Mouse (Mus musculus): Measurements from ENCODE around the gene Filip1l. TPM values are rescaled to one million over a fixed set of nuclear protein-coding genes. Genes with fewer than 3 reads are reported as not detected.

The Filip1l gene
- polyA plus RNA-seq, 1 experiment from 2014 or later, result 32.1 TPM

GRCm38 (mm10) chr16:57317127-57317526 lies 35.8 kb upstream of the Filip1l start:
- WGBS, result 74% methylated on average over 4 of the region's 4 CpGs
- H3K4me1 ChIP-seq (replicated peaks; ENCODE audit: control insufficient read depth, insufficient read depth, low read length), result no peaks in the 10 kb centered on the region; the same call in 1 of the 2 replicates
- no peak for TF ChIP-seq CTCF (IDR thresholded peaks at IDR 0.05; ENCODE audit: low read depth)
- H3K4me3 ChIP-seq (ENCODE audit: low read depth, low read length), result no peak overlapping the region
- H3K36me3 ChIP-seq (ENCODE audit: control insufficient read depth, insufficient read depth), result 0 out of 2 replicates have a peak, but pooled peaks cover 3% of the 10 kb centered on the region
- no peak overlapping the region for H3K27ac ChIP-seq (ENCODE audit: low read depth, low read length)
- no peaks in the 10 kb centered on the region for H3K27me3 ChIP-seq (replicated peaks; ENCODE audit: control insufficient read depth, insufficient read depth, low read length)
- no peak for ATAC-seq
- H3K9ac ChIP-seq (ENCODE audit: low read depth, low read length), result no peak overlapping the region
- no peaks in the 10 kb centered on the region for H3K9me3 ChIP-seq (ENCODE audit: control insufficient read depth)
- no peak overlapping the region for H3K4me2 ChIP-seq (replicated peaks; ENCODE audit: low read depth)

DNA sequence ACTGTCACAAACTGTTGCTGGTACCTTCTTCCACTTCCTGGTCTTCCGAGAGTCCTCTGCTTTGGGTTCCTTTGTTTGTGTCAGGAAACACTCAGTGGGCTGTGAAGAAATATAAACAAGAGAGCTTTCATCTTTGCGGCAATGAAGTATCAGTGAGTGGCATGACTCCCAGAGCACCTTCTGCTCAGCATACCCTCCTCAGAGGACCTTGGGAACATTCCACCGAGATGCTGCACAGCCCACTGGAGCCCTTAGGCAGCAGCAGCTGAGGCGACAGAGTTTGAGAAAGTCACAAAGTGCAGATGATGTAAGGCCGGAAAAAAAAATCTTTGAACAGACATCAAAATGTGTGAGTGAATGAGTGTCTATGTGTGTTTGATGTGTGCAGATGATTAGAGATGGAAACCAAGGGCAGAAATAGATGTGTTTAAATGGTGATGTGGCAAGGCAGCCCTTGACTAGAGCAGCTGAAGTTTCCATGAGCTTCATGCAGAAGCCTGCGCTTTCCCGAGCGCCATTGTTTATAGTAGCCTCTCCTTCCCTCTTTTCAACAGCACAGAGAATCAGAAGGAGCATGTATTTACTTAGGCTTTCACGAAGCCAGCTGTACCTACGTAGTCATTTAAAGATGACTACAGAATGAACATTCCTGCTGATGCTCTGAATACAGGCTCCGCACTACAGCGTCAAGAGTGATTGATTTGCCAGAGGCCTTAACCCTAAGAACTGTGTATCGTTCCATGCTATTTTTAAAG lies 34.8 kb upstream of the Filip1l start:
- H3K9me3 ChIP-seq (ENCODE audit: control insufficient read depth), result no peaks in the 10 kb centered on the region
- no peak overlapping the region for H3K4me3 ChIP-seq (ENCODE audit: low read depth, low read length)
- no peaks in the 10 kb centered on the region; the same call in 1 of the 2 replicates for H3K4me1 ChIP-seq (replicated peaks; ENCODE audit: control insufficient read depth, insufficient read depth, low read length)
- no peak overlapping the region for H3K4me2 ChIP-seq (replicated peaks; ENCODE audit: low read depth)
- H3K27me3 ChIP-seq (replicated peaks; ENCODE audit: control insufficient read depth, insufficient read depth, low read length), result no peaks in the 10 kb centered on the region
- peak overlapping the region; percentile 35; the same call in 1 of the 2 replicates for H3K27ac ChIP-seq (ENCODE audit: low read depth, low read length)
- H3K9ac ChIP-seq (ENCODE audit: low read depth, low read length), result no peak overlapping the region
- ATAC-seq, result no peak
- TF ChIP-seq CTCF (IDR thresholded peaks at IDR 0.05; ENCODE audit: low read depth), result no peak
- 0 out of 2 replicates have a peak, but pooled peaks cover 3% of the 10 kb centered on the region for H3K36me3 ChIP-seq (ENCODE audit: control insufficient read depth, insufficient read depth)
- 46% methylated on average over 13 of the region's 13 CpGs for WGBS

- H3K36me3 ChIP-seq (ENCODE audit: control insufficient read depth, insufficient read depth), result 0 out of 2 replicates have a peak, but pooled peaks cover 3% of the 10 kb centered on the region
- H3K4me3 ChIP-seq (ENCODE audit: low read depth, low read length), result no peak overlapping the region
- no peak overlapping the region for H3K27ac ChIP-seq (ENCODE audit: low read depth, low read length)
- 72% methylated on average over 8 of the region's 8 CpGs for WGBS
- H3K4me2 ChIP-seq (replicated peaks; ENCODE audit: low read depth), result no peak overlapping the region
- H3K4me1 ChIP-seq (replicated peaks; ENCODE audit: control insufficient read depth, insufficient read depth, low read length), result no peaks in the 10 kb centered on the region; the same call in 1 of the 2 replicates
- H3K9ac ChIP-seq (ENCODE audit: low read depth, low read length), result no peak overlapping the region
- H3K27me3 ChIP-seq (replicated peaks; ENCODE audit: control insufficient read depth, insufficient read depth, low read length), result no peaks in the 10 kb centered on the region
- no peak for ATAC-seq
- no peak for TF ChIP-seq CTCF (IDR thresholded peaks at IDR 0.05; ENCODE audit: low read depth)
- no peaks in the 10 kb centered on the region for H3K9me3 ChIP-seq (ENCODE audit: control insufficient read depth)
These were observed 34.2 kb upstream of the Filip1l start for GRCm38 (mm10) chr16:57318637-57319125.

DNA sequence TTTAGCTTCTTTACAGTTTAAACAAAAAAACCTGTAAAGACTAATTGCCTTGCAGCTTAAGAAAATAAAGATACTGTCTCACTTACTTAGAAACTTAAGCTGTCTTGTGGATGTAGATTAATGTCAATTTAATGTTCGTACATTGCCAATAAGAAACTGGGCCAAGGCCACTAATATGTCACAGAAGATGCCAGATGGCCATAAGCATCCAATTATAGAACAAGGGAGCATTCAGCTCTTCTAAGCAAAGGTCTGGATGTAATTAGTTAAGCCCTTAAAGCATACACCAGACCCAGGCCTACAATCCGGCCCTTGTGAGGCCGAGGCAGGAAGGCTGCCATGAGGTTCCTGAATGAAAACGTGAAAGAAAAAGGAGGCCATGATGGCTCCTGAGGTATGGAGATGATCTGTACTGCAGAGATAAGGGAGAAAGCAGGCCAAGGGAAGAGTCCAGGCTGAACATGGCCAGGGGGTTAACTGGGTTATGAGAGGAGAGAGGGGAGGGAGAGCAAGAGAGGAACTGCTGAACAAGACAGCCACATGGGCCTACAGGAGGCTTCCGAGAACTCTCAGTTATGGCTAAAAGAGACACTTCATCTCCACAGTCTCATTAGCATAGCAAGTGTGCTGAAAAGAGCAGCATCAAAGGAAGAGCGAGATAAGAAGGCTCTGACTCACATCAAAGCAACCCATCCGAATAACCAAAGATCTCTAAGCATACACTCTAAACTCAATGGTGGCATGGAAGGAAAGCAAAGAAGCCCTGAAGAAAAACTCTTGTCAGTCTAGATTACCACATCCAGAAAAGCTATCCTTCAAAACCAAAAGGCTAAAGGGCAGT lies 33.4 kb upstream of the Filip1l start:
- H3K27ac ChIP-seq (ENCODE audit: low read depth, low read length), result no peak overlapping the region
- no peak overlapping the region for H3K4me2 ChIP-seq (replicated peaks; ENCODE audit: low read depth)
- no peak overlapping the region for H3K9ac ChIP-seq (ENCODE audit: low read depth, low read length)
- 0 out of 2 replicates have a peak, but pooled peaks cover 3% of the 10 kb centered on the region for H3K36me3 ChIP-seq (ENCODE audit: control insufficient read depth, insufficient read depth)
- H3K4me1 ChIP-seq (replicated peaks; ENCODE audit: control insufficient read depth, insufficient read depth, low read length), result no peaks in the 10 kb centered on the region; the same call in 1 of the 2 replicates
- H3K27me3 ChIP-seq (replicated peaks; ENCODE audit: control insufficient read depth, insufficient read depth, low read length), result no peaks in the 10 kb centered on the region
- TF ChIP-seq CTCF (IDR thresholded peaks at IDR 0.05; ENCODE audit: low read depth), result no peak
- no peak for ATAC-seq
- 76% methylated on average over 7 of the region's 7 CpGs for WGBS
- no peaks in the 10 kb centered on the region for H3K9me3 ChIP-seq (ENCODE audit: control insufficient read depth)
- no peak overlapping the region for H3K4me3 ChIP-seq (ENCODE audit: low read depth, low read length)

DNA sequence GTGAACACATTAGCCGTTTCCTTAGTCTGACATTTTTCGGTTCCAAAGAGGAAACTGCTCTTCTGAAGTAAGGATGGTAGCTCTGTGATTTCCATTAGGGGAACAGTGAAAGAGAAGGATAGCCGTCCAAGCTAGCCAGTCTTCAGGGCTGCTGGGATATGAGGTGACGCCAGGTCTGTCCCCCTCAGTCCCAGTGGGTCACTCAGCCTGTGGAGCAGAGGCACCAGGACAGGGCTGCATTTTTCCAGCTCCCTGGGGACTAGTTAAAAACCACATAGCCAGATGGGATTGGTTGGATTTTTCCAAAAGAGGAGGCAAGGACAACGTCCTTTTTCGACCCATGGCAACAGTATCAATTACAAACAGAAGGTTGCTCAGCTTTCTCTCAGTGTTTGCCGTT lies 25.9 kb upstream of the Filip1l start:
- Histone ChIP-seq H3K9ac (ENCODE audit: low read depth, low read length) (no peak overlapping the region), H3K27ac (ENCODE audit: low read depth, low read length) (no peak overlapping the region), H3K4me1 (replicated peaks; ENCODE audit: control insufficient read depth, insufficient read depth, low read length) (no peaks in the 10 kb centered on the region), H3K4me3 (ENCODE audit: low read depth, low read length) (no peak overlapping the region), H3K4me2 (replicated peaks; ENCODE audit: low read depth) (no peak overlapping the region), H3K36me3 (ENCODE audit: control insufficient read depth, insufficient read depth) (no peaks in the 10 kb centered on the region), H3K9me3 (ENCODE audit: control insufficient read depth) (no peaks in the 10 kb centered on the region), H3K27me3 (replicated peaks; ENCODE audit: control insufficient read depth, insufficient read depth, low read length) (no peaks in the 10 kb centered on the region)
- ATAC-seq, result no peak
- no peak for TF ChIP-seq CTCF (IDR thresholded peaks at IDR 0.05; ENCODE audit: low read depth)
- WGBS, result 78% methylated on average over 7 of the region's 7 CpGs

DNA sequence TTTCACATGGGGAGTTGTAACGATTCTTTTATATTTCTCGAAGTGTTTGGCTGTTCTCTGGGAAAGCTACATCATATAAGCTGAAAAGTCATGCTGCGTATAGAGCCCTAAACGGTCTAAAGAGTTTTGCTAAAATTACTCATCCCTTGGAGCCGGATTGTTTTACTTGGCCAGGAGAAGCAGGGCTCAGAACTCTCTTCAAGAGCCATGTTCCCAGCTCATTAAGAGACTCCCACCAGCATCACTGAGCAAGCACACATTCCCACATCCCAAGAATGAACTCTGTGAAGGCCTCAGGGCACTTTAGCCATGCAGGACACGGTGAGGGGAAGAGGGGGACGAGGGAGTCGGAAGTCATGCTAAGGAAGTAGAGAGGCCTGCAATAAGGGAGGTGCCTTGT lies 23.9 kb upstream of the Filip1l start:
- Histone ChIP-seq H3K9ac (ENCODE audit: low read depth, low read length) (no peak overlapping the region), H3K36me3 (ENCODE audit: control insufficient read depth, insufficient read depth) (no peaks in the 10 kb centered on the region), H3K4me2 (replicated peaks; ENCODE audit: low read depth) (no peak overlapping the region), H3K27ac (ENCODE audit: low read depth, low read length) (no peak overlapping the region), H3K9me3 (ENCODE audit: control insufficient read depth) (no peaks in the 10 kb centered on the region), H3K4me1 (replicated peaks; ENCODE audit: control insufficient read depth, insufficient read depth, low read length) (no peaks in the 10 kb centered on the region), H3K4me3 (ENCODE audit: low read depth, low read length) (no peak overlapping the region), H3K27me3 (replicated peaks; ENCODE audit: control insufficient read depth, insufficient read depth, low read length) (no peaks in the 10 kb centered on the region)
- WGBS, result 77% methylated on average over 8 of the region's 8 CpGs
- ATAC-seq, result no peak
- TF ChIP-seq CTCF (IDR thresholded peaks at IDR 0.05; ENCODE audit: low read depth), result no peak

Data from intestine, postnatal 0 days (tissue).